Mouse (Mus musculus) neural tube, embryonic 14.5 days (tissue): ENCODE measurements at regions not wholly inside any gene's neighbourhood (a gene's known extent, or its start where the extent isn't known, plus 50 kb on each side); places are given as distances from the start of the nearest gene placed in this dataset.

Experiments
- ATAC-seq: fragments of 200-750 bp; cut with Nextera tagmentation; 2 replicates; pipeline ENCODE4 v1.8.0; 2017; ENCODE audit warnings: low read depth, mild to moderate bottlenecking, moderate TSS enrichment, moderate library complexity
- H3K27ac ChIP-seq: fragments of 300-500 bp; sonication (generic); 2 replicates; pipeline ENCODE4 v1.5.1; 2014; ENCODE audit warnings: low read depth, mild to moderate bottlenecking, control low read depth, low read length, moderate library complexity, mixed read lengths
- H3K27me3 ChIP-seq: fragments of 300-500 bp; sonication (generic); 2 replicates; pipeline ENCODE4 v1.6.1; 2014; ENCODE audit warnings: low read length; ENCODE audit not compliant: control insufficient read depth, insufficient read depth
- H3K36me3 ChIP-seq: fragments of 300-500 bp; sonication (generic); 2 replicates; pipeline ENCODE4 v1.6.1; 2014; ENCODE audit warnings: low read length, mixed read lengths; ENCODE audit not compliant: control insufficient read depth, insufficient read depth
- H3K4me1 ChIP-seq: fragments of 300-500 bp; sonication (generic); 2 replicates; pipeline ENCODE4 v1.6.1; 2014; ENCODE audit warnings: low read length; ENCODE audit not compliant: control insufficient read depth, insufficient read depth
- H3K4me2 ChIP-seq: fragments of 300-500 bp; sonication (generic); 2 replicates; pipeline ENCODE4 v1.6.1; 2014; ENCODE audit warnings: mild to moderate bottlenecking, low read depth, low read length, control low read depth
- H3K4me3 ChIP-seq: fragments of 300-500 bp; sonication (generic); 2 replicates; pipeline ENCODE4 v1.5.1; 2014; ENCODE audit warnings: low read depth, low read length, control low read depth, mixed read lengths
- H3K9ac ChIP-seq: fragments of 300-500 bp; sonication (generic); replicated peaks from 2 replicates; pipeline ENCODE4 v1.6.1; 2014; ENCODE audit warnings: low read depth, mild to moderate bottlenecking, control low read depth, low read length, mixed read lengths
- H3K9me3 ChIP-seq: fragments of 300-500 bp; sonication (generic); 2 replicates; pipeline ENCODE4 v1.6.1; 2016; ENCODE audit warnings: low read length; ENCODE audit not compliant: control insufficient read depth
- WGBS: fragments of 180-500 bp; shearing (Covaris S2); extraction: QIAGEN DNeasy Blood & Tissue Kit; methylation state at CpG from one replicate; pipeline ENCODE4 v1.1.7; 2014; 5-methylcytosine and 5-hydroxymethylcytosine counted together

GRCm38 (mm10) chr14:24778748-24779630 lies 292.1 kb downstream of the Rps24 start:
- Histone ChIP-seq H3K9me3 (no peaks in the 10 kb centered on the region), H3K9ac (peak overlapping the region; percentile 51), H3K27me3 (no peaks in the 10 kb centered on the region), H3K4me2 (peak overlapping the region; percentile 49), H3K36me3 (no peaks in the 10 kb centered on the region), H3K27ac (peak overlapping the region; percentile 97), H3K4me1 (peaks cover 13% of the 10 kb centered on the region), H3K4me3 (peak overlapping the region; percentile 25)
- ATAC-seq, result peak; percentile 96
- 1% methylated on average over 37 of the region's 39 CpGs for WGBS

GRCm38 (mm10) chr14:24781674-24782073 lies 294.7 kb downstream of the Rps24 start:
- H3K27ac ChIP-seq, result no peak overlapping the region
- no peak overlapping the region for H3K4me3 ChIP-seq
- WGBS, result 93% methylated on average over 3 of the region's 3 CpGs
- H3K4me1 ChIP-seq, result peaks cover 13% of the 10 kb centered on the region
- no peak overlapping the region for H3K9ac ChIP-seq
- H3K36me3 ChIP-seq, result no peaks in the 10 kb centered on the region
- H3K4me2 ChIP-seq, result no peak overlapping the region
- H3K27me3 ChIP-seq, result no peaks in the 10 kb centered on the region
- no peak for ATAC-seq
- H3K9me3 ChIP-seq, result no peaks in the 10 kb centered on the region

GRCm38 (mm10) chr14:24783889-24784288 lies 297.0 kb downstream of the Rps24 start:
- no peak overlapping the region for H3K4me2 ChIP-seq
- H3K27me3 ChIP-seq, result no peaks in the 10 kb centered on the region
- no peak overlapping the region for H3K4me3 ChIP-seq
- 71% methylated on average over 6 of the region's 6 CpGs for WGBS
- no peaks in the 10 kb centered on the region for H3K36me3 ChIP-seq
- no peak overlapping the region for H3K27ac ChIP-seq
- no peak overlapping the region for H3K9ac ChIP-seq
- H3K4me1 ChIP-seq, result peaks cover 11% of the 10 kb centered on the region
- H3K9me3 ChIP-seq, result no peaks in the 10 kb centered on the region
- no peak for ATAC-seq

- Histone ChIP-seq H3K4me1 (no peaks in the 10 kb centered on the region), H3K36me3 (no peaks in the 10 kb centered on the region), H3K4me3 (no peak overlapping the region), H3K9me3 (no peaks in the 10 kb centered on the region), H3K27me3 (no peaks in the 10 kb centered on the region), H3K4me2 (no peak overlapping the region), H3K9ac (no peak overlapping the region), H3K27ac (no peak overlapping the region)
- WGBS, result 93% methylated on average over 5 of the region's 5 CpGs
- no peak for ATAC-seq
These were observed 298.5 kb downstream of the Rps24 start for GRCm38 (mm10) chr14:24785452-24785851.

GRCm38 (mm10) chr14:24793375-24794285 lies 306.7 kb downstream of the Rps24 start:
- 38% methylated on average over 10 of the region's 10 CpGs for WGBS
- ATAC-seq, result peak; percentile 17; the same call in 1 of the 2 replicates

GRCm38 (mm10) chr14:24794359-24794845 lies 307.5 kb downstream of the Rps24 start:
- no peak overlapping the region for H3K9ac ChIP-seq
- no peak overlapping the region for H3K27ac ChIP-seq
- H3K27me3 ChIP-seq, result no peaks in the 10 kb centered on the region
- H3K36me3 ChIP-seq, result no peaks in the 10 kb centered on the region
- no peak overlapping the region for H3K4me3 ChIP-seq
- H3K4me1 ChIP-seq, result no peaks in the 10 kb centered on the region
- no peak for ATAC-seq
- H3K9me3 ChIP-seq, result no peaks in the 10 kb centered on the region
- WGBS, result 69% methylated on average over 12 of the region's 12 CpGs
- H3K4me2 ChIP-seq, result no peak overlapping the region

More at GRCm38 (mm10) chr14:24793375-24794285, 306.7 kb downstream of the Rps24 start:
- Histone ChIP-seq H3K4me1 (no peaks in the 10 kb centered on the region), H3K9me3 (no peaks in the 10 kb centered on the region), H3K27ac (peak overlapping the region; percentile 30; the same call in 1 of the 2 replicates), H3K27me3 (no peaks in the 10 kb centered on the region), H3K36me3 (no peaks in the 10 kb centered on the region), H3K9ac (no peak overlapping the region), H3K4me2 (no peak overlapping the region), H3K4me3 (no peak overlapping the region)

- Histone ChIP-seq H3K4me3 (no peak overlapping the region), H3K9me3 (no peaks in the 10 kb centered on the region), H3K36me3 (no peaks in the 10 kb centered on the region), H3K4me1 (no peaks in the 10 kb centered on the region), H3K27me3 (no peaks in the 10 kb centered on the region), H3K4me2 (no peak overlapping the region), H3K9ac (no peak overlapping the region), H3K27ac (no peak overlapping the region)
- ATAC-seq, result no peak
These were observed 310.6 kb downstream of the Rps24 start for GRCm38 (mm10) chr14:24797494-24797893.

- ATAC-seq, result no peak
- Histone ChIP-seq H3K4me2 (no peak overlapping the region), H3K27me3 (no peaks in the 10 kb centered on the region), H3K36me3 (no peaks in the 10 kb centered on the region), H3K4me1 (no peaks in the 10 kb centered on the region), H3K9ac (no peak overlapping the region), H3K27ac (no peak overlapping the region), H3K9me3 (no peaks in the 10 kb centered on the region), H3K4me3 (no peak overlapping the region)
- WGBS, result 76% methylated on average over 4 of the region's 4 CpGs
These were observed 311.1 kb downstream of the Rps24 start for GRCm38 (mm10) chr14:24798066-24798465.
